Mouse (Mus musculus): Measurements from ENCODE around the gene Cfap126. TPM values are rescaled to one million over a fixed set of nuclear protein-coding genes. Genes with fewer than 3 reads are reported as not detected.

Cfap126 gene
- polyA plus RNA-seq, 1 experiment: 45.5 TPM

- no peaks in the 10 kb centered on the region for H3K4me1 ChIP-seq (ENCODE audit: control insufficient read depth, insufficient read depth, low read length)
- peak overlapping the region; percentile 48 for H3K4me3 ChIP-seq (replicated peaks; ENCODE audit: extremely low read depth, low read depth, low read length)
- 0 out of 2 replicates have a peak, but pooled peaks have one; percentile 7 for TF ChIP-seq POLR2A (IDR thresholded peaks at IDR 0.05; ENCODE audit: borderline replicate concordance, extremely low read depth, low read depth, low read length)
- peak; percentile 39; the same call in 1 of the 2 replicates for TF ChIP-seq CTCF (IDR thresholded peaks at IDR 0.05; ENCODE audit: insufficient read depth, low read length)
- WGBS: 31% methylated on average over 15 of the region's 15 CpGs
- DNase-seq: peak; percentile 42
Measured at GRCm38 (mm10) chr1:171159485-171159975, 45.8 kb downstream of the Cfap126 start.

- no peak for DNase-seq
- H3K4me1 ChIP-seq (ENCODE audit: control insufficient read depth, insufficient read depth, low read length): no peaks in the 10 kb centered on the region
- WGBS: 81% methylated on average over 3 of the region's 3 CpGs
- no peak overlapping the region for H3K4me3 ChIP-seq (replicated peaks; ENCODE audit: extremely low read depth, low read depth, low read length)
- no peak for TF ChIP-seq CTCF (IDR thresholded peaks at IDR 0.05; ENCODE audit: insufficient read depth, low read length)
- TF ChIP-seq POLR2A (IDR thresholded peaks at IDR 0.05; ENCODE audit: borderline replicate concordance, extremely low read depth, low read depth, low read length): no peak
Measured at GRCm38 (mm10) chr1:171162526-171162925, 48.8 kb downstream of the Cfap126 start.

DNA sequence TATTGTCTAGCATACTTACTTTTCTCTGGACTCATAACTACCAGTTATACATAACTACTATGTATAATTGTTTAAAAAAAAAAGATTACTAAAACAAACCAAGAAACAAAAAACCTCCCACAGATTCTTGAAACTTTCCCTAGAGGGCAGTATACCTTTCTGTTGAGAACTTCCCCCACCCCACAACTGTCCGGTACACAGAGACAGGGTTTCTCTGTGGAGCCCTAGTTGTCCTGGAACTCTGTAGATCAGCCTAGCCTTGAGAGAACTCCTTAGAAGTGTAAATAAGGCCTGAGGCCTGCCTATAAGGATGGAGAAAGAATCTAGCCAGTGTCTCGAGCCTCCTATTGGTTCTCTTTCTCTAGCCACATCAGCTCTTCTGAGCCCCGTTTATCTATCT lies 50.5 kb downstream of the Cfap126 start:
- DNase-seq: no peak

GRCm38 (mm10) chr1:171165629-171166345 lies 52.1 kb downstream of the Cfap126 start:
- no peak for DNase-seq
- WGBS: 74% methylated on average over 5 of the region's 5 CpGs
- peaks cover 4% of the 10 kb centered on the region; the same call in 1 of the 2 replicates for H3K4me1 ChIP-seq (ENCODE audit: control insufficient read depth, insufficient read depth, low read length)
- no peak overlapping the region for H3K4me3 ChIP-seq (replicated peaks; ENCODE audit: extremely low read depth, low read depth, low read length)
- TF ChIP-seq POLR2A (IDR thresholded peaks at IDR 0.05; ENCODE audit: borderline replicate concordance, extremely low read depth, low read depth, low read length): no peak
- no peak for TF ChIP-seq CTCF (IDR thresholded peaks at IDR 0.05; ENCODE audit: insufficient read depth, low read length)

More for the DNA sequence above, 50.5 kb downstream of the Cfap126 start:
- no peaks in the 10 kb centered on the region for H3K4me1 ChIP-seq (ENCODE audit: control insufficient read depth, insufficient read depth, low read length)
- no peak for TF ChIP-seq CTCF (IDR thresholded peaks at IDR 0.05; ENCODE audit: insufficient read depth, low read length)
- no peak for TF ChIP-seq POLR2A (IDR thresholded peaks at IDR 0.05; ENCODE audit: borderline replicate concordance, extremely low read depth, low read depth, low read length)
- 41% methylated on average over 3 of the region's 3 CpGs for WGBS
- H3K4me3 ChIP-seq (replicated peaks; ENCODE audit: extremely low read depth, low read depth, low read length): no peak overlapping the region

- peaks cover 8% of the 10 kb centered on the region for H3K4me1 ChIP-seq (ENCODE audit: control insufficient read depth, insufficient read depth, low read length)
- no peak overlapping the region for H3K4me3 ChIP-seq (replicated peaks; ENCODE audit: extremely low read depth, low read depth, low read length)
- no peak for DNase-seq
- 88% methylated on average over 12 of the region's 12 CpGs for WGBS
- no peak for TF ChIP-seq CTCF (IDR thresholded peaks at IDR 0.05; ENCODE audit: insufficient read depth, low read length)
- TF ChIP-seq POLR2A (IDR thresholded peaks at IDR 0.05; ENCODE audit: borderline replicate concordance, extremely low read depth, low read depth, low read length): no peak
Measured at GRCm38 (mm10) chr1:171168906-171169305, 55.2 kb downstream of the Cfap126 start.

GRCm38 (mm10) chr1:171169913-171170312 lies 56.2 kb downstream of the Cfap126 start:
- TF ChIP-seq POLR2A (IDR thresholded peaks at IDR 0.05; ENCODE audit: borderline replicate concordance, extremely low read depth, low read depth, low read length) (no peak), CTCF (IDR thresholded peaks at IDR 0.05; ENCODE audit: insufficient read depth, low read length) (no peak)
- DNase-seq: no peak
- Histone ChIP-seq H3K4me1 (ENCODE audit: control insufficient read depth, insufficient read depth, low read length) (peaks cover 8% of the 10 kb centered on the region), H3K4me3 (replicated peaks; ENCODE audit: extremely low read depth, low read depth, low read length) (no peak overlapping the region)
- 29% methylated on average over 3 of the region's 3 CpGs for WGBS

DNA sequence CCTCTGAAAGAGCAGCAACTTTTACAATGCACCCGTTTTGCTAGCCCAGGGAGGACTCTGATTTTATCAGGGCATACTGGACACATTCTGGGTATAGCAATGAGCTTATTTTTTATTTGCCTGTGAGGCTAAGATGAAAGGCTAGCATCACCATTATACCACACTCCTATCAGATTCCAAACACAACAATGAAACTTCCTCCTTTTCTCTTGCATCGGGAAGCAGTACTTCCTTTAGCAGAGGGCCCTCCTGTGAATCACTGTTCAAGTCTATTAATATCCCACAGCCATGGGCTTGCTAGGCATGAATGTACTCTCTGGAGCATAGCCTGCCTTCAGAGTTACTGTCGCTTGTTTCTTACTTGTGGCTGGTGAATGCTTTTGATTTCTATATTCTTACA lies 57.4 kb downstream of the Cfap126 start:
- Histone ChIP-seq H3K4me3 (replicated peaks; ENCODE audit: extremely low read depth, low read depth, low read length) (no peak overlapping the region), H3K4me1 (ENCODE audit: control insufficient read depth, insufficient read depth, low read length) (peaks cover 8% of the 10 kb centered on the region)
- WGBS: 25% methylated on average over 3 of the region's 3 CpGs
- no peak for TF ChIP-seq CTCF (IDR thresholded peaks at IDR 0.05; ENCODE audit: insufficient read depth, low read length)
- TF ChIP-seq POLR2A (IDR thresholded peaks at IDR 0.05; ENCODE audit: borderline replicate concordance, extremely low read depth, low read depth, low read length): no peak
- DNase-seq: no peak

DNA sequence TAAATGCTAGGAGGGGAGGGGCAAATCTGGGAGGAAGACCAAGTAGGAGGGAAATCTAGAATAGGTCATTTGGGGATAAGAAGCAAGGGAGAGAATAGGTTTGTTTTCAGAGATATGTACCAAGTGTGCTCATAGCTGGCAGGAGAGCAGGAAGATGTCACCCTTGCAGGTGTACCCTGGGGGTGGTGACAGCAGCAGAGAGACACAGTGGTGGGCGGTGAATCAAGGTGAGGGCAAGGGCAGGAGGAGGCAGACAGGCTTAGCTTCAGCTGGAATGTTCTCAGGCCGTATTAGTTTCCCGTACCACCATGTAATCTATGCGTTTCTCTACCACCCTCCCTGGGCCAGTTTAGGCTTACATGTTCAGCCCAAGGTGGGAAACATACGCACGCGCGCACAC lies 59.1 kb downstream of the Cfap126 start:
- Histone ChIP-seq H3K4me1 (ENCODE audit: control insufficient read depth, insufficient read depth, low read length) (peaks cover 8% of the 10 kb centered on the region), H3K4me3 (replicated peaks; ENCODE audit: extremely low read depth, low read depth, low read length) (no peak overlapping the region)
- 97% methylated on average over 8 of the region's 8 CpGs for WGBS
- DNase-seq: no peak
- TF ChIP-seq POLR2A (IDR thresholded peaks at IDR 0.05; ENCODE audit: borderline replicate concordance, extremely low read depth, low read depth, low read length) (no peak), CTCF (IDR thresholded peaks at IDR 0.05; ENCODE audit: insufficient read depth, low read length) (no peak)

Other genes starting within 250 kb of the Cfap126 start
- gene Atf6, start 246.1 kb upstream of the Cfap126 start, polyA plus RNA-seq (2012; rRNA removed): 13.2 and 18.8 TPM in 2 replicates
- gene Gm26620, start 228.9 kb upstream of the Cfap126 start, polyA plus RNA-seq (2012; rRNA removed): 0.45 and 1.2 TPM in 2 replicates
- 17.3 and 18.8 TPM in 2 replicates for gene Dusp12, start 228.4 kb upstream of the Cfap126 start, polyA plus RNA-seq (2012; rRNA removed)
- 0.71 and 1.2 TPM in 2 replicates for gene Fcrlb, start 201.0 kb upstream of the Cfap126 start, polyA plus RNA-seq (2012; rRNA removed)
- 8.0 and 8.7 TPM in 2 replicates for gene Fcrla, start 186.3 kb upstream of the Cfap126 start, polyA plus RNA-seq (2012; rRNA removed)
- 16.3 and 16.4 TPM in 2 replicates for gene Fcgr2b, start 137.4 kb upstream of the Cfap126 start, polyA plus RNA-seq (2012; rRNA removed)
- gene Fcgr4, start 95.0 kb upstream of the Cfap126 start, polyA plus RNA-seq (2012; rRNA removed): 6.8 and 7.9 TPM in 2 replicates
- gene Fcgr3, start 49.0 kb upstream of the Cfap126 start, polyA plus RNA-seq (2012; rRNA removed): 19.5 and 23.3 TPM in 2 replicates
- 136 and 191 TPM in 2 replicates for gene Sdhc, start 36.7 kb downstream of the Cfap126 start, polyA plus RNA-seq (2012; rRNA removed)
- gene Mpz, start 36.8 kb downstream of the Cfap126 start, polyA plus RNA-seq (2012; rRNA removed): 15.9 and 24.9 TPM in 2 replicates
- gene Pcp4l1, start 82.3 kb downstream of the Cfap126 start, polyA plus RNA-seq (2012; rRNA removed): 37.5 and 59.8 TPM in 2 replicates
- 0.25 TPM in 1 of 2 replicates, not detected in the other for gene Nr1i3, start 100.1 kb downstream of the Cfap126 start, polyA plus RNA-seq (2012; rRNA removed)
- 25.7 and 28.8 TPM in 2 replicates for gene Tomm40l, start 108.6 kb downstream of the Cfap126 start, polyA plus RNA-seq (2012; rRNA removed)
- 4.7 and 7.2 TPM in 2 replicates for gene Apoa2, start 111.1 kb downstream of the Cfap126 start, polyA plus RNA-seq (2012; rRNA removed)
- gene Fcer1g, start 120.4 kb downstream of the Cfap126 start, polyA plus RNA-seq (2012; rRNA removed): 117 and 158 TPM in 2 replicates
- 1.2 and 1.3 TPM in 2 replicates for gene Adamts4, start 136.5 kb downstream of the Cfap126 start, polyA plus RNA-seq (2012; rRNA removed)
- 78.8 and 118 TPM in 2 replicates for gene Ndufs2, start 137.5 kb downstream of the Cfap126 start, polyA plus RNA-seq (2012; rRNA removed)
- 72.0 and 75.8 TPM in 2 replicates for gene B4galt3, start 156.4 kb downstream of the Cfap126 start, polyA plus RNA-seq (2012; rRNA removed)
- gene Ppox, start 167.3 kb downstream of the Cfap126 start, polyA plus RNA-seq (2012; rRNA removed): 40.6 and 49.0 TPM in 2 replicates
- 42.3 and 51.2 TPM in 2 replicates for gene Usp21, start 174.1 kb downstream of the Cfap126 start, polyA plus RNA-seq (2012; rRNA removed)
- gene Ufc1, start 181.1 kb downstream of the Cfap126 start, polyA plus RNA-seq (2012; rRNA removed): 18.8 and 22.2 TPM in 2 replicates
- gene Dedd, start 215.2 kb downstream of the Cfap126 start, polyA plus RNA-seq (2012; rRNA removed): 34.5 and 47.0 TPM in 2 replicates
- gene Nit1, start 231.7 kb downstream of the Cfap126 start, polyA plus RNA-seq (2012; rRNA removed): 42.7 and 44.1 TPM in 2 replicates
- gene Pfdn2, start 231.8 kb downstream of the Cfap126 start, polyA plus RNA-seq (2012; rRNA removed): 9.0 and 20.0 TPM in 2 replicates
- 1.9 and 3.4 TPM in 2 replicates for gene Klhdc9, start 246.9 kb downstream of the Cfap126 start, polyA plus RNA-seq (2012; rRNA removed)